Mouse (Mus musculus) left cerebral cortex, postnatal 36 days (tissue): ENCODE data around the gene Urb1. TPM values are rescaled to one million over a fixed set of nuclear protein-coding genes. Genes with fewer than 3 reads are reported as not detected.
A peak's percentile ranks its signal among the peaks of the same experiment; 100 is the strongest.

Experiments used
- DNase-seq, 2 experiments: peaks; one replicate each; pipeline ENCODE4 v3.0.0; 2021 to 2022; ENCODE audit warnings: low spot score in 2 of 2, mixed read lengths in 1 of 2
- intact Hi-C: fragments of 180-260 bp; cut with DNase I; formaldehyde crosslinking; loops from one replicate; pipeline ENCODE4 v1.15.1; 2025
- total RNA-seq, 2 experiments: library from RNA; stranded (reverse); gene quantifications; 2 replicates each; pipeline ENCODE4 v1.2.3; 2021

Gene Urb1
- total RNA-seq, 2 experiments from 2014 or later: 19.0 to 21.0 TPM

DNA sequence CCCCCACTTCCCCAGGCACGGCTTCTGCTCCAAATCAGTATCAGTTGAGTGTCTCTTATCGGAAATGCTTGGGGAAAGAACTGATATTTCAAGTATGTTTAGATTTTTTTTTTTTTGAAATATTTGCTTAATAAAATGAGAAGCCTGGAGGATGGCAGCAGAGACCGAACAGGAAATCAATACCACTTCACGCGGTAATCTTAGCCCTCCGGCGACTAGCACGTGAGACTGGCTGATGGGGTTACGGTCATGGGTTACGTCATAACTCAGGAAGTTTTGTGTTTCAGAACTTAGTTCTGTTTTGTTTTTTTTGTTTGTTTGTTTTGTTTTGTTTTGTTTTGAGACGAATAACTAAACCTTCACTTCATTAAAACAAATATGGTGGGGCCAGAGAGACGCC lies 99.9 kb downstream of the Urb1 start:
- DNase-seq: no peak
- intact Hi-C loops: loop anchor here (5.0 kb wide), 1 partner anchor 88 kb away; no protein-coding TSS in a partner anchor

DNA sequence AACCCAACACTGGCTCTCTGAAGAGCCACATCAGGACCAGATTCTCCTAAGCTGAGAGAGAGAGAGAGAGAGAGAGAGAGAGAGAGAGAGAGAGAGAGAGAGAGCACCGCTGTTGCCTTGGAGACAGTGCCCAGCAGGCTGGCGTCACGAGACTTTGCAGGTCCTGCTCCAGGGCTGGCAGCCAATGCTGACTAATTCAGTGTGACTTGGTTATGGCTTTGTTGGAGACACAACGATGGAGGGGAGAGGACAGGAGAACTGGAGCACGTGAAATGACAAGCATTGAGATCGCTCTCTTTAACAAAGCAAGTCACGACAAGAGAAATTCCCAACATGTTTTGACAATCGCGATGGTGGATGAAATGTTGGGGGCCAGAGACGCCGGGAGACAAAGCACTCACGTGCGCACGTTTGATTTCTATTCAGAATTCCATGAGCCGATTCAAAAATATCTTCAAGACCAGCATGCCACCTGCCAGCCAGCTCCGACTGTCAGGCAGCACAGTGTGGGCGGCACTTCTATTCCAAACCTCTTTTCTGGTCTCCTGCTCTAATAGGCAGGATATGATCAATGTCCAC lies 100.4 kb downstream of the Urb1 start:
- intact Hi-C loops: loop anchor here (5.0 kb wide), 1 partner anchor 87 kb away; no protein-coding TSS in a partner anchor
- peak; percentile 78 to 84 for DNase-seq

DNA sequence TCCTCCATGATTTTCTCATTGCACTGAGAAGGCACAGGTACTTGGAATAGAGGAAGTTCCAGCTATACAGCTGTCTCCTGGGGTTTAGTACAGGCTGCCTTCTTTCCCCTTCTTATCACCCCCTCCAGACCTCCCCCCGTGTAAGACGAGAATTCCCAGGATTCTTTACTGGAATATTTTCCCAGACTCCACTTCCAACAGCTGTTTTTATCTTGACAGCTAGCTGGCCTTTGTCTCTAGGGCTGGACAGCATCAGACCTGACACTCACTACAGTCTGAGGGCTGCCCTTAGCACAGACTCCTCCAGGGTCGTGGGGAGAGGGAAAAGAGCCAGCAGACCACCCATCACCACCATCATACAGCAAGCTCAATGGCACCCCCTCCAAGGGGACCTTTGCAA lies 103.9 kb downstream of the Urb1 start:
- intact Hi-C loops: no loop called here
- no peak for DNase-seq

DNA sequence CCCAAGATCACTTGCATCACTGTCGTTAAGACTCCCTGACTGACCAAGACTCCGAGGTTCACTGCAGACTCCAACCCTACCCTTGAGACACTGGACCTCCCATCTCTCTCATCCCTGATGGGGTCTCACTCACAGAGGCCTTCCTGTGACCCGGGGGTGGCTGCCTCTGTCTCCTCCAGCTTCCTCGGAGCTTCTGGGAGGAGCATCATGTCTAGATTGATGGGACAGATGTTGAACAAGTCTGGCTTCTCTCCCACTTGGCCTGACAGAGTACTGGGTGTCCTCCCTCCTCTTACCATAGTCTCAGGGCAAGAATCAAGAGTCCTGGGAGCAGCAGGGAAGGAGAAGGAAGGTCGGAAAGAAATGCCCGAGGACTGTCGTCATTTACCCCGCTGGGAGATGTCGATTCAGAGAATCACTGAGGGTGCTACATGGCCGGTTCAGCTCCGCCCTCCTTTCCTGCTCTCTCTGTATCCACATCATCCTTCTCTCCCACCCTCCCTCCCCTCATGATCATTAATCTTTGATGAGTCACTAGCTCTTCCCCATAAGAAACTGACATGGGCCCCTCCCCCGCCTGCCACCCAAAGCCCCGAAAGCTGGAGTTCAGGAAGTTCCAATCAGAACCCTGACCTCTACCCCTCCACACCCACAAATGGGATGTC lies 105.9 kb downstream of the Urb1 start:
- no peak for DNase-seq
- intact Hi-C loops: no loop called here

DNA sequence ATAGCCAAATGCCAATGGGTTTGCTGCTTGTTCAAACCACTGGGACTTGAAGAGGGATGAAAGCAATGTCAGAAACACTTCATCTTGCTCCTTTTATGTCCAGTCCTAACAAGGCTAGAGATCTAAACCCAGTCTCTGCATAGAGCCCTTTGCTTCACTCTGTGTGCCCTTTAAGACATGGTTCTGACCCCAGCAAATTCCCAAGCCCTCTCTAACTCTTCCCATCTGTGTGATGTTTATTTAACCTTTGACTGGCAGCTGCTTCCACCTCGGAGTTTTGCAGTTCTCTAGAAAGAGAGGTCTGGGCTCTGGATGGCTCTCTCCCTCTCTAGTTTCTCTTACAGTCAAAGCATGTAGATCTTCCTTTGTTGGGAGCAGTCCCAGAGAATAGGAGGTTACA lies 106.6 kb downstream of the Urb1 start:
- DNase-seq: no peak
- intact Hi-C loops: no loop called here

DNA sequence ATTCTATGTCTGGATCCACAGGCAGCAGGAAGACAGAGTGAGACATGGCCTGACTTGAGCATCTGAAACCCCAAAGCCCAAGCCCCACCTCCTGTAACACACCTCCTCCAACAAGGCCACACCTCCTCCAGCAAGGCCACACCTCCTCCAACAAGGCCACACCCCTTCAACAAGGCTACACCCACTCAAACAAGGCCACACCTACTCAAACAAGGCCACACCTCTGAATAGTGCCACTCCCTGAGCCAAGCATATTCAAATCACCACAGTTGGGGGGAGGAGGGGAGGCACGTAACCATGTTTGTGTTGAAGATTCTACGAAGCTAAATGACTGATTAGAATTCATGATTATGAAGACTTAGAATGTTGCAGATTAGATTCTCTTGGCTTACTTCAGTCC lies 108.7 kb downstream of the Urb1 start:
- intact Hi-C loops: no loop called here
- no peak for DNase-seq

Other genes with a start within 250 kb of the Urb1 start
- gene Mis18a, start 83.0 kb downstream of the Urb1 start, total RNA-seq: 1 to 10 TPM; 7.9 to 8.1 TPM
- not detected for gene Mrap, start 72.2 kb downstream of the Urb1 start, total RNA-seq
- gene Eva1c, start 16.3 kb upstream of the Urb1 start, total RNA-seq: 1 to 10 TPM; 1.6 to 2.0 TPM
- 10 to 100 TPM; 41.5 to 44.8 TPM for gene Cfap298, start 124.7 kb upstream of the Urb1 start, total RNA-seq
- 100 to 1,000 TPM; 344 to 352 TPM for gene Synj1, start 200.9 kb upstream of the Urb1 start, total RNA-seq
- gene Paxbp1, start 234.1 kb upstream of the Urb1 start, total RNA-seq: 10 to 100 TPM; 39.7 to 74.0 TPM